Mouse (Mus musculus): ENCODE data around the gene Muc15. TPM values are rescaled to one million over a fixed set of nuclear protein-coding genes. Genes with fewer than 3 reads are reported as not detected.

Muc15 gene
- polyA plus RNA-seq, 1 experiment = 0.02 TPM

DNA sequence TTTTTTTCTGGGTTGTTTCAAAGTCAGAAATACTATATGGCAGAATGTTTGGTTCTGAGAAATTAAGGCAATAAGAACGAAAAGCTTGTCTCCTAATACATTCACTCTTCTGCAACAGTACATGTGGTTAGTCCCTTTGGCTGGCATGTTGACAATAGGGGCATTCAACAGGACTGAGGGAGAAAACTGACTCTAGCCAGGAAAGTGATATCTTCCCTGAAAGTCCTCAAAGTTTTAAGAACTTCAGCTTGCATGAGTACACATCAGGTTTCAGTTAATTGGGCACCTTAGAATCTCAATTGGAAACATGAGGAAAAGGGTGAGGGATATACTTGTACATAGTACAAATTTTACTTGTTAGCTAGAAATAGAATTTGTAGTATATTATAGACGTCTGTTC lies 16.8 kb downstream of the Muc15 start:
- 74% methylated on average over 2 of the region's 2 CpGs for WGBS
- no peaks in the 10 kb centered on the region for H3K4me1 ChIP-seq (ENCODE audit: control insufficient read depth, insufficient read depth, insufficient read length)
- H3K36me3 ChIP-seq (ENCODE audit: control insufficient read depth, insufficient read depth, low read length) = no peaks in the 10 kb centered on the region
- H3K4me3 ChIP-seq (ENCODE audit: extremely low read depth, insufficient read depth, insufficient read length) = no peak overlapping the region
- no peak overlapping the region for H3K27ac ChIP-seq (ENCODE audit: insufficient read depth, low read length)
- no peak for TF ChIP-seq POLR2A (IDR thresholded peaks at IDR 0.05; ENCODE audit: low read depth, low read length)
- TF ChIP-seq CTCF (IDR thresholded peaks at IDR 0.05; ENCODE audit: extremely low read depth, insufficient read depth, insufficient read length, insufficient replicate concordance) = no peak
- DNase-seq (ENCODE audit: low read depth in 1 of 2, low spot score in 2 of 2) = no peak
- H3K27me3 ChIP-seq (ENCODE audit: control insufficient read depth, insufficient read depth, low read length) = no peaks in the 10 kb centered on the region

DNA sequence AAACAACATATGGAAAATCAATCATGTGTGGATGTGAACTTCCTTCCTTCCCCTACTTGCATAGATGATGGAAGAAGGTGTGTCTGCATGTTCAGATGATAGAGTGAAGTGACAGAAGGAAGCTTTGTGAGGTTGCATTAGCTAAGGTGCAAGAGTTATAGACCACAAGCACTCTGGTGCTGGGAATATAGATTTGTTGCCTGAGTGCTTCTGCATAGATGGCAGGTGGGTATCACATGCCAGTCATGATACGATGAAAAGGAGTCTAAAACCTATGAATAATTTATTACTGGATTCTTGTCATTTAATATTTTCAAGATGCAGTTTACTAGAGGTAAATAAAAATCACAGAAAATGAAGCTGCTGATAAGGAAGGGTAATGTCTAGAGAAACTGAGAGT lies 18.6 kb downstream of the Muc15 start:
- Histone ChIP-seq H3K36me3 (ENCODE audit: control insufficient read depth, insufficient read depth, low read length) (no peaks in the 10 kb centered on the region), H3K4me3 (ENCODE audit: extremely low read depth, insufficient read depth, insufficient read length) (no peak overlapping the region), H3K4me1 (ENCODE audit: control insufficient read depth, insufficient read depth, insufficient read length) (no peaks in the 10 kb centered on the region), H3K27me3 (ENCODE audit: control insufficient read depth, insufficient read depth, low read length) (no peaks in the 10 kb centered on the region), H3K27ac (ENCODE audit: insufficient read depth, low read length) (no peak overlapping the region)
- WGBS = 84% methylated on average over 1 of the region's 1 CpGs
- no peak for DNase-seq (ENCODE audit: low read depth in 1 of 2, low spot score in 2 of 2)
- TF ChIP-seq POLR2A (IDR thresholded peaks at IDR 0.05; ENCODE audit: low read depth, low read length) (no peak), CTCF (IDR thresholded peaks at IDR 0.05; ENCODE audit: extremely low read depth, insufficient read depth, insufficient read length, insufficient replicate concordance) (no peak)

DNA sequence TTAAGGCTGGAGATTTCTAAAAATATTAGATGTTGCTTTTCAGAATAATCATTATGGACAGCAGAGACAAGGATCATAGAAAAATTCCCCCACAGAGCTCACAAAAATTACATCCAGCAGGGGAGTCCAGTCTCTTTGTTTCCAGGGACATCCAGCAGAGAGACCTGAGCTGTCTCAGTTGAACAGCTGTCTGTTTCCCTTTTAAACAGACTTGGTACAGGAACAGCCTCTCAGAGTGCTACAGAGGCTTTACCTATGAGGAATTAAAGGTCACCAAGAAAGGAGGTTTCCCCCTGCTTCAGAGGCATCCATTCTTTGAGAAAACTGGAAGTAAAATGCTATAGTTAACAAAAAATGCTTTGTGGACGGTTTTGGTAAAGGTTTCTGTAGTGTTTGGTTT lies 19.4 kb downstream of the Muc15 start:
- DNase-seq (ENCODE audit: low read depth in 1 of 2, low spot score in 2 of 2) = no peak
- Histone ChIP-seq H3K36me3 (ENCODE audit: control insufficient read depth, insufficient read depth, low read length) (no peaks in the 10 kb centered on the region), H3K4me1 (ENCODE audit: control insufficient read depth, insufficient read depth, insufficient read length) (no peaks in the 10 kb centered on the region), H3K4me3 (ENCODE audit: extremely low read depth, insufficient read depth, insufficient read length) (no peak overlapping the region), H3K27me3 (ENCODE audit: control insufficient read depth, insufficient read depth, low read length) (no peaks in the 10 kb centered on the region), H3K27ac (ENCODE audit: insufficient read depth, low read length) (no peak overlapping the region)
- TF ChIP-seq POLR2A (IDR thresholded peaks at IDR 0.05; ENCODE audit: low read depth, low read length) (no peak), CTCF (IDR thresholded peaks at IDR 0.05; ENCODE audit: extremely low read depth, insufficient read depth, insufficient read length, insufficient replicate concordance) (no peak)
- WGBS = 46% methylated on average over 1 of the region's 1 CpGs

DNA sequence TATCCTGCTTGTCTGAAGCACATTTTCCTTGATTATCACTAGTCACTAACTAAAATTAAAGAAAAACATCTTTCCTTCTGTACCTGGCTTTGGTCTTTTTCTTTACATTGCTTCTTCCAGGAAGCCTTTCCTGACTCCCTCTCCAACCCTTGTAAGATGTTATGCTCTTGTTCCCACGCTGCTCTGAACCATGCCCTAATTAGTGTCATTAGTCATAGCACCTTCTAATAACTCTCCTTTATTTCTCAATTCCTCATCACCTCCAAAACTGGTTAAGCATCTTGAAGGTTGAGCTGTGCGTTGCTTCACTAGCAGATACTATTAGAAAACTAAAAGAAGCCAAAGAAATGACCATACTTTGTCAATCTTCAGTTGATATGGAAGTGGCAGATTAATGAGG lies 36.4 kb downstream of the Muc15 start:
- Histone ChIP-seq H3K4me3 (ENCODE audit: extremely low read depth, insufficient read depth, insufficient read length) (no peak overlapping the region), H3K4me1 (ENCODE audit: control insufficient read depth, insufficient read depth, insufficient read length) (no peaks in the 10 kb centered on the region), H3K36me3 (ENCODE audit: control insufficient read depth, insufficient read depth, low read length) (no peaks in the 10 kb centered on the region), H3K27me3 (ENCODE audit: control insufficient read depth, insufficient read depth, low read length) (no peaks in the 10 kb centered on the region), H3K27ac (ENCODE audit: insufficient read depth, low read length) (no peak overlapping the region)
- no peak for DNase-seq (ENCODE audit: low read depth in 1 of 2, low spot score in 2 of 2)
- WGBS = 69% methylated on average over 2 of the region's 2 CpGs
- TF ChIP-seq CTCF (IDR thresholded peaks at IDR 0.05; ENCODE audit: extremely low read depth, insufficient read depth, insufficient read length, insufficient replicate concordance) (no peak), POLR2A (IDR thresholded peaks at IDR 0.05; ENCODE audit: low read depth, low read length) (no peak)

DNA sequence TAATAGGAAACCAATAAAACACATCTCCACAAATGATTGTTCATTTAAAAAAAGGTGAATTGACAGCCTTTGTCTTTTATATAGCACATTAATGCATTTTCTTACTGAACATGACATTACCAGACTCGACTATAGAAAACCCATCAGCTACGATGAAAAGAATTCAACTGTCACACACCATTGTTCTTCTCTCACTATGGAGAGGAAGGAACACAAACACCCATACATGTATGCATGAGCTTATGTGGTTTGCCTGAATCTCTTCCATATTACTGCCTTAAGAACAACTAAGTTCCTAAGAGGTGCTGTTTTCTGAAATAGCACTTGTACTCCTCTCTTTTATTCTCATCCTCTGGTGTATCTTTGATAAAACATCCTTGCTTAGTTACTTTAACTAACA lies 38.3 kb downstream of the Muc15 start:
- H3K27me3 ChIP-seq (ENCODE audit: control insufficient read depth, insufficient read depth, low read length) = no peaks in the 10 kb centered on the region
- no peak for DNase-seq (ENCODE audit: low read depth in 1 of 2, low spot score in 2 of 2)
- WGBS = 82% methylated on average over 2 of the region's 2 CpGs

DNA sequence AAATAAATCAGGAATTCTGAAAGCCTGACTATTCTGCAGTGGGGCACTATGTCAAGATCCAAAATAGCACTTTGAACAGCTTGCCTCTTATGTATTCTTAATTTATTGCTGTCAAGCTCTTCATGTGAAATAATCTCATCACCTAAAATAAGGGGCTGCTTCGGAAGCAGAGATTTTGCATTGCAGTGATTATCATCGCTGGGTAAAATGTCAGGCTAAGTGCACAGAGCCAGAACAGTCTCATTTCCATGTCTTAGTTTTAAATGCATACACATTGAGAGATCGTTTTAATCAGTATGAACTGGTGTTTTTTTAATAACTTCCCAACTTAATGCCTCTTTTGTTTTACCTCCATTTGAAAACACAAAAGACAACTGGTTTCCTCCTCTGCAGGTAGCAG lies 66.3 kb downstream of the Muc15 start:
- Histone ChIP-seq H3K4me3 (ENCODE audit: extremely low read depth, insufficient read depth, insufficient read length) (no peak overlapping the region), H3K27ac (ENCODE audit: insufficient read depth, low read length) (no peak overlapping the region), H3K36me3 (ENCODE audit: control insufficient read depth, insufficient read depth, low read length) (no peaks in the 10 kb centered on the region), H3K27me3 (ENCODE audit: control insufficient read depth, insufficient read depth, low read length) (no peaks in the 10 kb centered on the region), H3K4me1 (ENCODE audit: control insufficient read depth, insufficient read depth, insufficient read length) (no peaks in the 10 kb centered on the region)
- no peak for DNase-seq (ENCODE audit: low read depth in 1 of 2, low spot score in 2 of 2)
- 83% methylated on average over 3 of the region's 3 CpGs for WGBS
- TF ChIP-seq POLR2A (IDR thresholded peaks at IDR 0.05; ENCODE audit: low read depth, low read length) = no peak
- no peak for TF ChIP-seq CTCF (IDR thresholded peaks at IDR 0.05; ENCODE audit: extremely low read depth, insufficient read depth, insufficient read length, insufficient replicate concordance)

More for the DNA sequence above, 38.3 kb downstream of the Muc15 start:
- Histone ChIP-seq H3K36me3 (ENCODE audit: control insufficient read depth, insufficient read depth, low read length) (no peaks in the 10 kb centered on the region), H3K4me1 (ENCODE audit: control insufficient read depth, insufficient read depth, insufficient read length) (no peaks in the 10 kb centered on the region), H3K4me3 (ENCODE audit: extremely low read depth, insufficient read depth, insufficient read length) (no peak overlapping the region), H3K27ac (ENCODE audit: insufficient read depth, low read length) (no peak overlapping the region)
- TF ChIP-seq CTCF (IDR thresholded peaks at IDR 0.05; ENCODE audit: extremely low read depth, insufficient read depth, insufficient read length, insufficient replicate concordance) (no peak), POLR2A (IDR thresholded peaks at IDR 0.05; ENCODE audit: low read depth, low read length) (no peak)

Other genes starting within 250 kb of the Muc15 start
- not detected in 2 replicates for gene Slc5a12, start 124.0 kb upstream of the Muc15 start, polyA plus RNA-seq (2012; rRNA removed)
- gene Ano3, start 229.6 kb downstream of the Muc15 start, polyA plus RNA-seq (2012; rRNA removed) = not detected in 2 replicates